Mouse (Mus musculus) kidney, adult 18-20 months (tissue): ENCODE results near the gene Ntm.

Source experiments
- DNase-seq: peaks from one replicate; pipeline ENCODE4 v3.0.0; 2021

The Ntm gene

DNA sequence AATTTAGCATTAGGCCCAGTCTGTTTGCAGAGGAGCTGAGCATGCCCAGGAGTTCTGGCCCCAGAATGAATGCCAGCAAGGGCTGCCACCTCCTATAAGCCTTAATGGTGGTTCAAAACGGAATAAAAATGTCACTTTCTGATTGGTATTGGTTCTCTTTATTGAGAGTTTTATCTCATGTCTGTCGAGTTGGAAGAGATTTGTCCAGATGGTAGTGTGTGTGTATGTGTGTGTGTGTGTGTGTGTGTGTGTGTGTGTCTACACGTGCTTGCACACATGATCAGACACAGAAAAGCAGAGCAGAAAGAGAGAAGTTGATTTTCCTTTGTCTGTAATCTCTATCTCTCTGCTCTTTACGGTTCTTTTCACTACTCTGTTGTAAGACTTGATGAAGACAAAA is 518.9 kb downstream of the Ntm start:
- DNase-seq: no peak

DNA sequence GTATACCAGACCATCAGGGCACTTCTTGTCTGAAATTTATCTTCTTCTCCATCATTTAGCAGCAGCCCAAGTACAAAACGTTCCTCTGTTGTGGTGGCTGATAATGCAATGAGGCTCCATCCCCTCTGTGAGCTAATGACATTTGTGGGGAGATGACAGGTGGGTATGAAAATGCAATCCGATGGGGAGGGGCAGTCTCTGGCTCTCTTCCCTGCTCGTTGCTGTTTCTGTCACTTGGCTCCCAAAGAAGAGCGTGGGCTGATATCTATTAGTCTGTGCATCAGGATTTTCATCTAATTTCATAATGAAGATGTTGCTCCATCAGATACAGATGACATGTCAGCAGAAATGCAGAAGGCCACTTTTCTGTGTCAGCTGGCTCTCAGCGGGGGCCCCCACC is 523.5 kb downstream of the Ntm start:
- no peak for DNase-seq

DNA sequence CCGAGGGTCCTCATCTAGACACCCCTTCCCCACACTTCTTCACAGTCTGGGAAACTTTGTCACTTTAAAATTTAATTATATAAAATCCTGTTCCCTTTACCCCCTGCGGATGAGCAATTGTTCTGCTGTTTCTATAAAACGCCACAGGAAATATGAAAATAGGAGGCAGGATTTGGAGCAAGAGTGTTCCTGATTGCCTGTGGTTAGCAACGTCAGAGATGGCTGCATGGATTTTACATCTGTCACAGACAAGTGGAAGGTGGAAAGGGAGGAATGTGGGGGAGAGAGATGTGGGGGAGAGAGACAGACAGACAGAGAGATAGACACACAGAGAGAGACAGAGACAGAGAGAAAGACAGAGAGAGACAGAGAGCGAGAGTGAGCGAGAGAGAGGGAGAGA is 528.3 kb downstream of the Ntm start:
- DNase-seq: no peak

DNA sequence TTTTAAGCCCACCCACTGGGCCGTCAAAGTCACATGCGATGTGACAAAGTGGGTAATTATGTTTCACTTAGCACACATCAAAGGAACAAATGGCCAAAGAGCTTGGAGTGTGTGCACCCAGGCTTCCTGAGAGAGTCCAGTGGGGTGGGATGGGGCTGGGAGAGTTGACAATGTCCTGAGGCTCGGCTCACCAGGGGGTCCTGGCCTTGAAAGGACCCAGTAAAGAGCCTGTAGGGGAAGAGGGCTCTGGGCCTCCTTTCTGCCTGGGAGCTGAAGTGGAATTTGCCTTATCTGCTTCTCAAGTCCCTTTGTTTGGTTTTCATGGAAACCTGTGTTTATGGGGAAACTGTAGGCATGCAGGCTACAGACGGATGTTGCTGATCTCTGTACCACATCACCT is 529.0 kb downstream of the Ntm start:
- DNase-seq: no peak

DNA sequence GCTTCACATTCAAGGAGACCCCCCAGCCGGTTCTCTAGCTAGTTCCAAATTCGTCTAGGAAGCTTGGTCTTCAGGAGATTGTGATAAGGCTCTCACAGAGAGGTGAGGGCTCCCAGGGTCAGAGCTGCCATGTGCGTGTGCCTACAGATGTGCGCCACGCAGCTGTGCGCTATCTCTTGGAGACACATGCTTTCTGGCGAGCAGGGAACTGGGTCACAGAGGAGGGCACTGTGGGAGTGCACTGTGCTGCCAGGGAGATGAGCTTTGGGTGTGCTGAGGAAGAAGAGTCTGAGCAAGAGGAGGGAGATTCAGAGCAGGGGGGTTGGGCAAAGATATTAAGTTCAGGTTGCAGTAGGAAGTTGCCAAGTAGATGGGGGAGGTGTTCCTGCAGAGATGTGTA is 529.8 kb downstream of the Ntm start:
- no peak for DNase-seq

DNA sequence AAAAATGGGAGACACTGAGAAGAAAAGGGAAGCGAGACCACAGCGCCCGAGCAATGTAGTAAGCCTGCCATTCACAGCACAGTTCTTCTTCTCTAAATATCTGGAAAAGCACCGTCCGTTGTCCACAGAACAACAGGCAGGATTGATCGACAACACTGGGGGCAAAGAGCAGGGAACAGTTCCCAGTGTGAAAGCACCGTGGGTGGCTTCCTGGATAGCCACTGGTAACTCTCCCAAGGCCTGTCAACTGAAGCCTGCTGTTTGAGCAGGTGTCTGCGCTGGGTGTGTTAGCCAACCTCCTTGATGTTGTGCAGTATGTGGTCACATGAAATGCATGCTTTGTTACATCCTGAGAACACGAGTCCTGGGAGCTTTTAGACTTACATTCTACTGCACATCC is 531.4 kb downstream of the Ntm start:
- DNase-seq: no peak

DNA sequence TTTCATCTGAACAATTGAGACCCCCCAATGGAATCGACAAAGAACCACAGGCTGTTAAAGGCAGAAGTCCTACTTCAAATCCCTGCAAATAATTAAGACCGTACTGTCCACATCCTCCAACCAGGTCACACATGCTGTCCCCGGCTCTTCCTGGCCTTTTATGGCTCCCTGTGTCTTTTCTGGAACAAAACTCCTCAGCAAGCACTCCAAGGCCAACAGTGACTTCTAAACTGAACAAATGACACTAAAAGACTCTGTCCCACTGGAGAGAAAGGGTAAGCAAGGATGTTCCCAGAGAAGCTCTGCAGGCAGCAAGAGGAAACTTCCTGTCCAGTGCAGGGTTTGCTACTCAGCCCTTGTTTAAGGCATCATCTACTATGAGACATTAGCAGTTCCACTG is 532.8 kb downstream of the Ntm start:
- DNase-seq: no peak

DNA sequence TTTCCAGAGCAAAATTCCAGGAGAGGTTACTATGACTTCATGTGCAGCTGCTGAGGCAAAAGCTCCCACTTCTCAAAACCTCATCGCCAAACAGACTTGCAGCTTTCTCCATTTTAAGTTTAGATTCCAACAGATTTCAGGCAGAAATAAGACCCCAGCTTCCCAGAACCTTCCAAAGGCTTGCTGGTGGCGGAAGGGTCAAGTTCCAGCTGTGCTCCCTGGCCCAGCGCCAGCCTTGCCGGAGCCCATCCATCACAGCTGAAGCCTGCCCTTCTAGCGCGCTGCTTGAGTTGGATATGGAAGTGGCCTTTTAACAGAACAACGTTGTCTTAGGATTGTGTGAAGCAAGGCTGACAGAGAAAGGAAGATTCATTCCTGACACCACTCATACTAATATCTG is 534.6 kb downstream of the Ntm start:
- peak; percentile 5 for DNase-seq

DNA sequence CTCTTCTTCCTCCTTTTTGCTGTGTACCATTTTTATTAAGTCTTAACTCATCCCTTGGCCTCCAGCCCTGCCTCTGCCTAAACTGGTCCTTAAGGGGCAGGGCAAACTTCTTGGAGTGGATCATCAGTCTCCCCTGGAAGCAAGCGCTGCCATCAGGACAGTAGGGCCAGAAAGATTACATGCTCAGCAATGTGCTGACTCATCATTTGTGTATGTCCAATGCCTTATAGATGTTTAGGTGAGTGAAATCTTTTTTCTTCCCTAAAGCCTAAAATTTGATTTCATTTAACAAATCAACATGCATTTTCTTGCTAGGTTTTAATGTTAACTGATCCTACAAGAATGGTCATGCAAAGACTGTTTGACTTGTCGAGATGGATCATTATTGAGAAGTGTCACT is 536.7 kb downstream of the Ntm start:
- no peak for DNase-seq

DNA sequence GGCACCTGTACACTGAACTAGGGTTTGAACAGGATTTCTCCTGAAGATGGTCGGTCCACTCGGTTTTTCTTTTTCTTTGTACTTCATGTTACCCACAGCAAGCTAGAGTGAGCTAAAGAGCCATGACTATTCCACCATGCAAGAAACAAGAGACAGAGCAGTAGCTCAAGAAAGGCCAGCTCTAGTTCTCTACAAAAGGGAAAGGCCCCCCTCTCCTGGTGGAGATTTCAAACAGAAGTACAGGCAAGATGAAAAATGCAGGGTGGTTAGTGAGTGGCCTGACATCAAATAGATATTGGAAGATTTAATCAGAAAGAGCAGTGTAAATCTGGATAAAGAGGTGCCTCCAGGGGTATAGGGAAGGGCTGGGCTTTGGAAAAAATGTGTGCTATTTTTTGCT is 547.4 kb downstream of the Ntm start:
- no peak for DNase-seq

DNA sequence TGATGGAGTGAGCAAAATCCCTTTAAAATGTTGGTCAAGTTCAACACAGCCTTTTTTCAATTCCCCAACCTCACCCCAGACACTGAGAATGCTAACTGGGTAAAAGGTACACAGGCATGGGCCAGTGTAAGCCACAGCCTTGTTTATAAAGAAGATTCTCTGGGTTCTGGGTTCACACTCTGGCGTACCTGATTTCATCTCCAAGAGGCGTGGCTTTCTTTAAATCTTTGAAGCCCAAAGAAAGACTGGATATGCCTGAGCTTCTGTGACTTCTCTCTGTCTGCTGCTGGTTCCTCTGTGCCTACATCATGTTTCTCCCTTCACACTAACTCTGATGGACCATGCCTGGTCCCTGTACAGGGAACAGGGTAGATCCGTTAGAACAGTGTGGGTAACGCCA is 549.8 kb downstream of the Ntm start:
- no peak for DNase-seq

DNA sequence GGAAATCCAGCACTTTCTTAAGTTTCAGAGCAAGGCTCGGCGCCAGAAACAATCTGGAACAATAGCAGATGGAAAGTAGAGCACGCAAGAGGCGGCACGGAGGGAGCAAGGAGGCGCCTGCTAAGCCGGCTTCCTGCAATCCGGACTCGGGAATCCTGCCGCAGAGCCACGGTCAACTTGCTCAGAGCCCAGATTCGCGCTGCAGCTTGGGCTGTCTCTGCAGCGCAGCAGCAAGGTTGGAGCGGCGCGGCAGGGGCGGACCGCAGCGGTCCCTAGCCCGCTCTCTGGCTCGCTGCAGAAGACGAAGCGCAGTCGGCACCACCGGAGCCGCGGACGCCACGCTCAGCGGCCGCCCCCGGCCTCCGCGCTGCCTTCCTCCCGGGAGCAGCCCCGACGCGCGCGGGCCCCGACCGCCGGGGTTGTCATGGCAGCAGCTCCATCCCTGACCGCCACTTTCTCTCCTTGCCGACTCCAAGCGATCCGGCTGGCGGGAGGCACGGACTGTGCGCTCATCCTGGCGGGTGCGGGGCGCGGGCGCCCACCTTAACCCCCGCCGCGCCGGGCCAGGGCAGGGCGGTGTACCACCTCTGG is 550.7 kb downstream of the Ntm start:
- no peak for DNase-seq

DNA sequence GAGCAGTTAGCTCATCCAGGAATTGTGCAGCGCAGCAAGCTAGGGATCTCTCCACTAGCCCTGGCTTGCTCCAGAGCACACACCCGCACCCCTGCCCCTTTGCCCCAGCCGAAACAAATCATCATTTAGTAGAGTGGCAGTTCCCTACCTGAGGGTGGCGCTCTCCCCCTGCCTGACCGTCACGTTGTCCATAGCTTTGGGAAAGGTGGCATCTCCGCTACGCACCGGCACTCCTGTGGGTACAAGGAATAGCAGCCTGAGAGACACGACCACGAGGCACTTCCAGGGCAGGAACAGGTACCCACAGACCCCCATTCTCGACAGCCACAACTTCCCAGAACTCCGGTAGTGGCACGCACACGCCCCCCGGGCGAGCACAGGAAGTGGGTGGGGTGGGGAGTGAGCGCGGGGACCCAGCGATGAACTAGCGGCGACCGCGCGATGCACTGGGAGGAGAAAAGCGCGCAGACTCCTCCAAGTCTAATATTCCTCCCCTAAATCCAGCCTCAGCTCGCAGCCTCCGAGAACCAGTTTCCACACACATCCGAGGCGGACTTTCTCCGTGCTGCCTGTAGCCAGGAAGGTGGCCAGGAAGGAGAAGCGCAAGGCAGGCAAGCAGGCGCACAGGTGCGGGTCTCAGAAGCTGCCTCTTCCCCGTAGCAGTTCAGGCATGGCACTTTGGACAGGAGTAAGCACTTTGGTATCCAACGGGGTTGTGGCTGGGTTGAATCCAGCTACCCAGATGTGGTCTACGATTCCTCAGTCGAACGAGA is 551.3 kb downstream of the Ntm start:
- no peak for DNase-seq

DNA sequence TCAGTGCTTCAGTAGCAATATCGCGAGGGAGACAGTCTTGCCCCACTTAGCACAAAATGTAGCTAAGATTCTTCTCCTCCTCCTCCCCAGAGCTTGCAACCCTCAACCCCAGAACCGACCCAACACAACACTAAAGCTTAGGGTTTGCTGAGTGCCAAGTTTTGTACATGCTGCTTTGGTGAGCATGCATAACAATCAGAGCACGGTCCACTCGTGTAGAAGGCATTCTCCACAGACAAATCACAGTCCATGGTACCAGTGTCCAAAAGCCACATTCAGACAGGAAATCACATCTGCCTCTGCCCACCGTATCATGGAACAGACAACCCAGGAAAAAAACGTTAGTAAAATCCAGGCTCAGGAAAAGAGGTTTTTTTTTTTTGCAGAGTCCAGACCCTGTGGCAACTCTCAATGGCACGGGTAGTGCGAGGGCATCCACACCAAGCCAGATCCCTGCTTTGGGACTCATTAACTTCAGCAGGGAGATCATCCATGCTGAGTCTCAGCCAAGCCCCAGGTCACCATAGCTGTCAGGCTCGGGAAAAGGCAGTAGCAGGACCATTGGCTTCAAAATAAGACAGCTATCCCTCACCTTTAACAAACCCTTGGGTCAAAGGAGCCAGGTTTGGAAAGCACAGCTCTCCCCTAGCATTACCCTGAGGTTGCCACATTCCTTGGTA is 552.1 kb downstream of the Ntm start:
- DNase-seq: no peak

DNA sequence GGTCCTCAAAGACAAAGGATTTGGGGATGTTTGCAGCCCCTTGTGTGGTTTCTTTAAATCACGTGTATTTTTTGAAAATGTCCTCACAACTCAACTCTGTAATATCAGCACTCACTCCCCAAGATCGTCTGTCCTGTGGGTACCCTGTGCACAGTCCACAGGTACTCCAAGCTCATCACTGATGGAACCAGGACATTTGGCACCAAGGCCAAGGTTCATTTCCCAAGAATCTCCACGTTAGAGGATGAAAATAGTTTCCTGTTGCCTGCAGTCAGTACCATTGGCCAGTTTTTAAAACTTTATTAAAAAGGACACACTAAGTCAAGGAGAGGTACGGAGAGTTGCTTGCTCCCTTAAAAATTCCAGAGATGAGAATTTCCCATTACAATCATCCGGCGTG is 552.7 kb downstream of the Ntm start:
- no peak for DNase-seq

DNA sequence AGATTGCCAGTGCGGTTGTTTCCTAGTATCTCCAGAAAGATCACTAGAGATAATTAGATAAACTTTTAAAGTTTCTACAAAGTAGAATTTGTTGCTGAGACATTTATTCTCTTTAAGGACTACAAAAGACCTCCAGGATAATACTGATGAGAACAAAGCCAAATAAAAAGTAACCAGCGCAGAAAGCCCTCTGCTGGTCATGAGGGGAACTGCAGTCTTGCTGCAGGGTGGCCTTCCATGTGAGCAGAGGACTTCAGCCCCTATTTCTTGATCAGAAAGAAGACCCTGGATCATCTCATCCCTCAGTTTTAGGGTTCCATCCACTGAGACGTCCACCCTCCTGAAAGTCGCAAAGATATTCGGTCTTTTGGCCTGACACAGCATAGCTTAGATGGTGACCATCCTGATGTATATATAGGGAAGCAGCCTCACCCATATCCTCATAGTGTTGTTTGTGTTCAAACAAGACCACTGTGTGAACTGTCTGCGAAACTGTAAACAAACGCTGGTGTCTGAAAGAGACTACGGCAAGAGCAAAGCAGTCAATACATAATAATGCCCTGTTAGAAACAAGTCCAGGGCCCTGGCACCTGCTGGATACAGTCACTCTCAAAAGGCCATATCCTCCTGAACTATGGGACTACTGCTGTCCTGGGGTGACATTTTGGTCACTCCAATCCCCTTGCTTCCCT is 553.6 kb downstream of the Ntm start:
- DNase-seq: peak; percentile 53

DNA sequence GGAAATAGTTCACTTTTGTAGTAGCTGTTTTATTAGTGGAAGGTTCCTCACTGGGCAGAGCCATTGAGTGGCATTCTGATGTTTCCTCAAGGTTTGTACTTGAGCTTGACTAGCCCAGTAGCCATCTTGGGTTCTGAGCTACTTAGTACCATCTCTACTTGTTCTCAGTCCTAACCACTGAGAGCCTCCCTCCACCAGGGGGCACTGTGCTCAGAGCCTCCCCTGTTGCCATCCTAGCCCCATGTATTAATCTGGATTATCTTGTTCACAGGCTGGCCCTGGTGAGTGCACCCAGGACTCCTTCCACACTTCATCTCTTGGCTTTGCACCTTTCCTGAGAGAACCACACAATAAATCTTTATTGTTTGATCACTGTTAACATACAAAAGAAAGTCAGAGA is 555.0 kb downstream of the Ntm start:
- DNase-seq: peak; percentile 9

DNA sequence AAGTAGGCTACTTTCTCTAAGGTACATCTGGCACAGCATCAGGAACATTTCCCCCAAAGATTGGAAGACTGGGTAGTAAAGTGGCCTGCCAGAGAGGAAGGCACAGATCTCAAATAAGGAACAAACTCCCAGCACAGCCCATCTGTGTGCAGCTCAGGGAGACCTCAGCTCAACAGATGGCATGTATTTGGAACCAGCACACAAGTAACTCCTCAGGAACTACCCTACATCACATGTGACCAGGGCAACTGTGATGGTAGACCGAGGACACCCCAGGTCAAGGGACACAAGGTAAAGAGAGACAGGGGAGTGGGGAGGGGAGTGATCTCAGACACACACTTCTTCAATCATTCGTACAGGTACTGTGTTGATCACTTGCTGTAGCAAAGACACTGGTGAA is 556.0 kb downstream of the Ntm start:
- DNase-seq: no peak

DNA sequence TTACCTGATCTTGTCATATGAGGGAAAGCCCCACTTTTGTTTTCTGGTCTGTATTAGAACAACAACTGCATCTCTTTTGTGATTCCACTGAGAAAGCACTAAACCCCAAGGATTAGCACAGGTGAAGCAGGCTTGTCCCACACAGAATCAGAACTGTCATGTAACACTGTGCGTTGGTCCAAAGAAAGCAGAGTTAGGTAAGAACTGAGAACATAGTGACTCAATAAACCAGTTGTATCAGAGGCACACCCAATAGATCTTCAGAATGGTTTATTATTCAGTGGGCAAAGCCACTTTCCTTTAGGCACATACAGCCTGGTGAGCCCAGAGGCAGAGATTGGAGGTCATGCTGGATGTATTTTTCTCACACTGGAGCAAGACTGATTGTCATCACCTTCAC is 556.9 kb downstream of the Ntm start:
- no peak for DNase-seq

DNA sequence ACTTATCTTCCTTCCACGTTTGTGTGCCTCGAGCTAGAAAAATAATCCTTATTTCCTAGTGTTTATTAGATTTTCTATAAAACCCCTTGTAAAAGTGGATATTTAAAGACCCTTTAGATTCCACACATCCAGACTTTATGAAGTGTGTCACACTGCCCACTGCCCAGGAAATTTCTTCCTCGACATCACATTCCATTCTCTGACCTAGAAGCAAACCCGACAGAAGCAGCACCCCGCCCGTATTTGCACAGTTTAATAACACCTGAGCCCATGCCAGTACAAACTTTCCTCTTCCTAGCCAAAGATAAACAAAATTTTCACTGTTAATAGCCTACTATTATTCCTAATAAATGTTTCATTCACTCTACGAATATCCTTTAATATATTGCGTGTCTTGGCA is 562.8 kb downstream of the Ntm start:
- no peak for DNase-seq

DNA sequence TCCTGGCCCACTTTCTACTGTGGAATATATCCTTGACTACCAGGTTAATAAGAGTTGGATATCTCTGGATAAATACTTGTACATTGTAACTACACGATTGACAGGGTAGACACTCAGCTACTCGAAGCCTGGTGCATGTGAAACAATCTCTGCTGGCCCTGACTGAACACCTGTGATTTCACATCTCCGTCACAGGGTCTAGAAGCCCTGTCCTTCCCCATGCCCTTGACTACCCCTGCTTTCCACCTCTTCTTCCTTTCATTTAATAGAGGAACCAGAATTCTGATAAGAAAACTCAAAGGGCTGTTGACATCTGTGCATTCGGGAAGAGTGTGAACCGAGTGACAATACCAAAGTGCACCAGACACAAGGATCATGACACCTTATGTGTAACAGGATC is 566.8 kb downstream of the Ntm start:
- no peak for DNase-seq

DNA sequence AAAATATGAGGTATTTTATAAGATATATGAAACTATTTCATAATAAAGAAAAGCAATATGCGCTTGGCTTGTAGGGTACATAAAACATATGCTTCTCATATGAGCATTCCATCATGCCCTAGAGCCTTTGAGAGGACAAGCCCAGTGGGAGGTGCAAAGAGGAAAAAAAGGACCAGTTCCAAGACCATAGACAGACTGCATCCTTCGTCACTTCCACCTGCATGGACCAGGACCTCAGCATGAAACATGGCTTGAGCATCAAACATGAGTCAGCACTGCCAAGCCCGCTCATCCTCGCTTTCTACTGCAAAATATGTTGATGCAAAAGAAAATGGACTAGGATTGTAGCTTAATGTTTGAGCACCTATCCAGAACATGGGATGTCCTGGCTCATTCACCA is 569.8 kb downstream of the Ntm start:
- no peak for DNase-seq

DNA sequence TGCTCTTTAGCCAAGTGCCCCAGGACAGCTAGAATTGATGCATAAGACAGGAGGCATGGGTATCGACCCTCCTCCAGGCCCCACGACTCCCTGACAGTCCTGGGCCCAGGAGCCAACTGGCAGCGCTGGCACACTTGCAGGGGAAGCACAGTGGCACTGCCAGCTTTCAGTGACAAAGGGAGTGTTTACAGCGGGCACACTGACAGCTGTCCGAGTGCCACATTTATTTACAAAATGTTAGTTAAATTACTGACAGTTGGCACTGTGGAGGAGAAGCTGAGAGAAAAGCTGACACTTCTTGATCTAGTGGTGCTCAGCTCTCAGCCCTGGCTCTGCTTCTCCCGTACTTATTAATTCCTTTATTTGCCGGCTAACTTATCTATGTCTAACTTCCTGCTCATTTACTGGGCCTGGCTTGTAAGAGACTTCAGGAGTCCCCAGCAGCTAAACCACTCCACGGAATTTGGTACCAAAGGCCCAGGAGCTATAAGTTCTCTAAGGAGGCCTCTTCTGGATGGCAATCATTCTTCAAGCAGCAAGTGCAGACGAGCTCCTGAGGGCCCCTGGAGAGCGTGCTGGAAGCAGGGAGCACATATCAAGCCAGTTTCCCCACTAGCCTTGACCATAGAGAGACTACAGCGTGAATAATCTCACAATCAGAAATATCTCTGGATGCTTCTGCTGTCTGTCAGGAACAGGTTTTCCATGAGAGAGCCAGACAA is 572.0 kb downstream of the Ntm start:
- DNase-seq: no peak
